8 mouse cellular contexts compared by ENCODE assay signal in genomic region chr5:76303745-76304451, GRCm38 (mm10). TPM values are rescaled to one million over a fixed set of nuclear protein-coding genes. Genes with fewer than 3 reads are reported as not detected.
DNase-seq lines count a peak whose midpoint lies in the region; ATAC-seq and TF ChIP-seq lines count a peak whose summit lies in the region.

No protein-coding gene starts in this region.

- H3K9me3 ChIP-seq in embryonic facial prominence, embryonic 11.5 days (replicated peaks; ENCODE audit: control insufficient read depth, low read length): no peaks in the 10 kb centered on the region

- TF ChIP-seq POLR2A in liver, adult 2 months (IDR thresholded peaks at IDR 0.05; ENCODE audit: extremely low read depth, insufficient read depth, low read length): no peak
- peak; percentile 39 for TF ChIP-seq POLR2A in myocyte (IDR thresholded peaks at IDR 0.05; ENCODE audit: insufficient read length, low read depth)

- peak overlapping the region; percentile 96 for H3K4me3 ChIP-seq in embryonic facial prominence, embryonic 11.5 days (ENCODE audit: low read depth, low read length)
- H3K4me3 ChIP-seq in liver, adult 2 months (ENCODE audit: insufficient read depth, low read depth, low read length): peak overlapping the region; percentile 91
- peak overlapping the region; percentile 65 for H3K4me3 ChIP-seq in myocyte

- H3K9ac ChIP-seq in embryonic facial prominence, embryonic 11.5 days (replicated peaks; ENCODE audit: low read length): peak overlapping the region; percentile 79
- H3K9ac ChIP-seq in liver, adult 2 months (ENCODE audit: low read depth, low read length): peak overlapping the region; percentile 96

- WGBS in embryonic facial prominence, embryonic 11.5 days: under 1% methylated on average over 86 of the region's 100 CpGs
- WGBS in liver, adult 2 months: under 1% methylated on average over 100 of the region's 100 CpGs

- H3K4me2 ChIP-seq in embryonic facial prominence, embryonic 11.5 days (ENCODE audit: low read depth, low read length): peak overlapping the region; percentile 79
- peak overlapping the region; percentile 90 for H3K4me2 ChIP-seq in myocyte (ENCODE audit: low read depth)

- peak; percentile 83 for ATAC-seq in embryonic facial prominence, embryonic 11.5 days (replicated peaks; ENCODE audit: insufficient number of reproducible peaks, low FRiP score, low TSS enrichment, low read depth)

- H3K36me3 ChIP-seq in embryonic facial prominence, embryonic 11.5 days (replicated peaks; ENCODE audit: control insufficient read depth, insufficient read depth, low read depth, low read length): no peaks in the 10 kb centered on the region
- no peaks in the 10 kb centered on the region; the same call in none of the 2 replicates for H3K36me3 ChIP-seq in liver, adult 2 months (ENCODE audit: control insufficient read depth, insufficient read depth, low read length)
- no peaks in the 10 kb centered on the region for H3K36me3 ChIP-seq in myocyte (ENCODE audit: control insufficient read depth, insufficient read depth)

- peak; percentile 75 for DNase-seq in 3134 (ENCODE audit: extremely low read depth, insufficient read length, low spot score)
- DNase-seq in adrenal gland, postnatal 14 days: peak; percentile 95
- peak; percentile 78 for DNase-seq in embryonic facial prominence, embryonic 11.5 days (ENCODE audit: low spot score)
- DNase-seq in heart, adult 8-10 months (ENCODE audit: low spot score): peak; percentile 67
- peak; percentile 76 for DNase-seq in kidney, adult 9 months
- peak; percentile 69 for DNase-seq in liver, adult 2 months (ENCODE audit: extremely low read depth, low read depth, low spot score)
- DNase-seq in spleen, postnatal 4 days (ENCODE audit: low spot score in 2 of 2): peak; percentile 63 to 78

- no peak for TF ChIP-seq CTCF in liver, adult 2 months (IDR thresholded peaks at IDR 0.05; ENCODE audit: low read depth, low read length)

- peak overlapping the region; percentile 98 for H3ac ChIP-seq in myocyte (ENCODE audit: control insufficient read depth, insufficient read length)

- H3K4me1 ChIP-seq in embryonic facial prominence, embryonic 11.5 days (ENCODE audit: control insufficient read depth, insufficient read depth, low read length): no peaks in the 10 kb centered on the region
- peaks cover 3% of the 10 kb centered on the region; the same call in 1 of the 2 replicates for H3K4me1 ChIP-seq in liver, adult 2 months (ENCODE audit: control insufficient read depth, insufficient read depth, low read length)

- peak overlapping the region; percentile 95 for H3K27ac ChIP-seq in embryonic facial prominence, embryonic 11.5 days (replicated peaks; ENCODE audit: low read depth, low read length)
- peak overlapping the region; percentile 87 for H3K27ac ChIP-seq in liver, adult 2 months (replicated peaks; ENCODE audit: insufficient read depth, low read depth, low read length)

- H3K27me3 ChIP-seq in embryonic facial prominence, embryonic 11.5 days (ENCODE audit: control insufficient read depth, insufficient read depth, low read length): no peaks in the 10 kb centered on the region
- H3K27me3 ChIP-seq in liver, adult 2 months (ENCODE audit: control insufficient read depth, insufficient read depth, low read length): no peaks in the 10 kb centered on the region
- no peaks in the 10 kb centered on the region for H3K27me3 ChIP-seq in myocyte (ENCODE audit: control insufficient read depth, insufficient read depth, insufficient read length)

- H3K79me2 ChIP-seq in liver, adult 2 months (ENCODE audit: control insufficient read depth, insufficient read depth, low read length): peaks cover 3% of the 10 kb centered on the region; the same call in 1 of the 2 replicates
- H3K79me2 ChIP-seq in myocyte (ENCODE audit: control insufficient read depth, insufficient read depth): peaks cover 46% of the 10 kb centered on the region

TF ChIP-seq in myocyte, 11 proteins besides CTCF, POLR2A, EP300 and RAD21:
- no peak for TF ChIP-seq MYOG (IDR thresholded peaks at IDR 0.05; ENCODE audit: control insufficient read depth in 1 of 3, insufficient read depth in 1 of 3, insufficient read length in 2 of 3, low read depth in 2 of 3)
- no peak for TF ChIP-seq REST (IDR thresholded peaks at IDR 0.05; ENCODE audit: insufficient read depth, insufficient read length)
- no peak for TF ChIP-seq MAX (IDR thresholded peaks at IDR 0.05; ENCODE audit: low read depth)
- no peak for TF ChIP-seq CEBPB (IDR thresholded peaks at IDR 0.05; ENCODE audit: insufficient read depth, poor library complexity, severe bottlenecking)
- TF ChIP-seq E2F4 (IDR thresholded peaks at IDR 0.05; ENCODE audit: insufficient read depth): no peak

RNA-seq across cellular contexts. Expression of gene Clock, which starts 0.7 kb away (rescaled TPM):
- total RNA-seq in adrenal gland, postnatal 14 days (2021): 45.9 and 46.9 TPM in 2 replicates
- polyA plus RNA-seq in embryonic facial prominence, embryonic 11.5 days (2014; fragmentation: Nextera tagmentation; extraction: Ambion mirVana): 9.6 and 11.8 TPM in 2 replicates
- total RNA-seq in heart, adult 8-10 months (2022): 10 to 100 TPM; 22.9 to 28.9 (median 23.7) TPM
- total RNA-seq in liver, adult 2 months (2014; rRNA removed): 14.7 and 17.6 TPM in 2 replicates
- 10.9 and 11.3 TPM in 2 replicates for polyA plus RNA-seq in liver, adult 2 months (2012; rRNA removed)
- polyA plus RNA-seq in myocyte (2012; fragmentation: generic; extraction: Trizol): 5.3 TPM

RNA-seq across cellular contexts. Expression of gene Pdcl2, which starts 27.1 kb away (rescaled TPM):
- not detected in 2 replicates for total RNA-seq in adrenal gland, postnatal 14 days (2021)
- polyA plus RNA-seq in embryonic facial prominence, embryonic 11.5 days (2014; fragmentation: Nextera tagmentation; extraction: Ambion mirVana): not detected in 2 replicates
- not detected for total RNA-seq in heart, adult 8-10 months (2022)
- not detected in 2 replicates for total RNA-seq in liver, adult 2 months (2014; rRNA removed)
- polyA plus RNA-seq in liver, adult 2 months (2012; rRNA removed): not detected in 2 replicates
- not detected for polyA plus RNA-seq in myocyte (2012; fragmentation: generic; extraction: Trizol)

RNA-seq across cellular contexts. Expression of gene Nmu, which starts 59.7 kb away (rescaled TPM):
- total RNA-seq in adrenal gland, postnatal 14 days (2021): not detected in 2 replicates
- polyA plus RNA-seq in embryonic facial prominence, embryonic 11.5 days (2014; fragmentation: Nextera tagmentation; extraction: Ambion mirVana): 0.35 and 0.45 TPM in 2 replicates
- total RNA-seq in heart, adult 8-10 months (2022): not detected
- total RNA-seq in liver, adult 2 months (2014; rRNA removed): not detected in 2 replicates
- not detected in 2 replicates for polyA plus RNA-seq in liver, adult 2 months (2012; rRNA removed)
- polyA plus RNA-seq in myocyte (2012; fragmentation: generic; extraction: Trizol): not detected

Comparison
In these comparisons a context has a peak if more than half of its experiments do, and no peak if none do; other contexts are left out.
1. Peak in every context shown above with its lines: DNase-seq, ATAC-seq, H3K4me3 ChIP-seq and H3K27ac ChIP-seq.